Mouse (Mus musculus) erythroblast, embryonic 14.5 days (primary cell): Measurements from ENCODE around the gene Tomt.
"Not testable (repeated sequence)": the region's sequence is repeated elsewhere in the genome, so short reads cannot be mapped to it uniquely, and the experiment has no call there.

Experiments used
- GATA1 ChIP-seq: IDR thresholded peaks from 2 replicates; pipeline ENCODE4 v1.6.1; 2012; ENCODE audit warnings: low read length, inconsistent platforms, mixed read lengths
- TAL1 ChIP-seq: IDR thresholded peaks from 3 replicates; pipeline ENCODE4 v1.6.1; 2012; ENCODE audit warnings: low read length, inconsistent platforms, mixed read lengths

- not testable (repeated sequence) for TF ChIP-seq GATA1, TAL1
These were observed 19.7 kb upstream of the Tomt start for GRCm38 (mm10) chr7:101925892-101926291.
